Mouse (Mus musculus) ES-Bruce4 (cell line): ENCODE measurements around the gene Gja5.

Source experiments
- CTCF ChIP-seq: IDR thresholded peaks from one replicate; pipeline ENCODE4 v1.8.1; 2011; ENCODE audit warnings: low read depth, low read length
- EP300 ChIP-seq: IDR thresholded peaks from 2 replicates; pipeline ENCODE4 v1.6.1; 2011; ENCODE audit warnings: low read depth, low read length; ENCODE audit not compliant: insufficient read depth
- POLR2A ChIP-seq: IDR thresholded peaks from one replicate; pipeline ENCODE4 v1.8.1; 2011; ENCODE audit warnings: low read length; ENCODE audit not compliant: insufficient read depth

GRCm38 (mm10) chr3:97032053-97032496 is 127.6 kb downstream of the Gja5 start:
- TF ChIP-seq POLR2A: no peak
- no peak for TF ChIP-seq CTCF
- no peak for TF ChIP-seq EP300
